Mouse (Mus musculus): ENCODE data around the gene Ccdc50.

- TF ChIP-seq CTCF (IDR thresholded peaks at IDR 0.05; ENCODE audit: borderline replicate concordance, insufficient read depth, low read depth, low read length) (no peak), POLR2A (IDR thresholded peaks at IDR 0.05; ENCODE audit: borderline replicate concordance, insufficient read depth, low read length) (no peak)
Measured at GRCm38 (mm10) chr16:27389534-27390282, 1.0 kb downstream of the Ccdc50 start.
